Comparison of ENCODE assay signal across 30 mouse cellular contexts in genomic region chr6:141367037-141367436, GRCm38 (mm10).
DNase-seq lines count a peak whose midpoint lies in the region; ATAC-seq and TF ChIP-seq lines count a peak whose summit lies in the region.
"Had no signal": no experiment of that assay in that cellular context is flagged by ENCODE, and none has a peak within 500 bp of the region (broad histone marks: within the 10 kb centered on the region; RNA-seq: fewer than 3 reads in every experiment).

No protein-coding gene starts in this region.

- no peaks in the 10 kb centered on the region for H3K4me1 ChIP-seq in hindbrain, embryonic 11.5 days (replicated peaks; ENCODE audit: control insufficient read depth, insufficient read depth, low read length)
- H3K4me1 ChIP-seq in hindbrain, embryonic 12.5 days: no peaks in the 10 kb centered on the region
- no peaks in the 10 kb centered on the region for H3K4me1 ChIP-seq in midbrain, embryonic 11.5 days (ENCODE audit: control insufficient read depth, insufficient read depth, low read length)
- H3K4me1 ChIP-seq in midbrain, postnatal 0 days (ENCODE audit: insufficient read depth, low read length): no peaks in the 10 kb centered on the region
- H3K4me1 ChIP-seq in limb, embryonic 10.5 days: peaks cover 4% of the 10 kb centered on the region; the same call in 1 of the 2 replicates
- no peaks in the 10 kb centered on the region for H3K4me1 ChIP-seq in midbrain, embryonic 14.5 days (ENCODE audit: control insufficient read depth, insufficient read depth, low read length)
- H3K4me1 ChIP-seq: embryonic facial prominence, embryonic 13.5 days; forebrain, embryonic 12.5 days; heart, embryonic 10.5 days; midbrain, embryonic 13.5 days had no signal

- no peak for TF ChIP-seq CTCF in midbrain, postnatal 0 days (IDR thresholded peaks at IDR 0.05)

- no peaks in the 10 kb centered on the region for H3K27me3 ChIP-seq in hindbrain, embryonic 11.5 days (ENCODE audit: control insufficient read depth, insufficient read depth, low read length)
- H3K27me3 ChIP-seq in hindbrain, embryonic 12.5 days: no peaks in the 10 kb centered on the region
- no peaks in the 10 kb centered on the region for H3K27me3 ChIP-seq in midbrain, embryonic 11.5 days (ENCODE audit: control insufficient read depth, insufficient read depth, low read length)
- no peaks in the 10 kb centered on the region for H3K27me3 ChIP-seq in midbrain, postnatal 0 days (ENCODE audit: insufficient read depth, low read length)
- H3K27me3 ChIP-seq in limb, embryonic 10.5 days (ENCODE audit: low read depth, poor library complexity, severe bottlenecking): no peaks in the 10 kb centered on the region
- H3K27me3 ChIP-seq in midbrain, embryonic 14.5 days (ENCODE audit: control insufficient read depth, insufficient read depth, low read length): no peaks in the 10 kb centered on the region
- H3K27me3 ChIP-seq: CH12.LX; embryonic facial prominence, embryonic 13.5 days; forebrain, embryonic 12.5 days; midbrain, embryonic 13.5 days; neural tube, embryonic 12.5 days had no signal

- no peak overlapping the region for H3K27ac ChIP-seq in hindbrain, embryonic 11.5 days (ENCODE audit: low read depth, low read length)
- H3K27ac ChIP-seq in hindbrain, embryonic 12.5 days: no peak overlapping the region
- no peak overlapping the region for H3K27ac ChIP-seq in midbrain, embryonic 11.5 days (ENCODE audit: low read depth, low read length)
- H3K27ac ChIP-seq in midbrain, postnatal 0 days (ENCODE audit: low read depth, low read length): no peak overlapping the region
- H3K27ac ChIP-seq in limb, embryonic 10.5 days: peak overlapping the region; percentile 25; the same call in 1 of the 2 replicates
- H3K27ac ChIP-seq in midbrain, embryonic 14.5 days (replicated peaks; ENCODE audit: low read depth, low read length): no peak overlapping the region
- H3K27ac ChIP-seq: embryonic facial prominence, embryonic 13.5 days; forebrain, embryonic 12.5 days; gastrocnemius, adult 2 months; heart, embryonic 10.5 days; midbrain, embryonic 13.5 days; neural tube, embryonic 12.5 days; stomach, postnatal 0 days had no signal

- no peak overlapping the region for H3K9ac ChIP-seq in hindbrain, embryonic 11.5 days (ENCODE audit: low read depth, low read length)
- no peak overlapping the region for H3K9ac ChIP-seq in hindbrain, embryonic 12.5 days
- no peak overlapping the region for H3K9ac ChIP-seq in midbrain, embryonic 11.5 days (ENCODE audit: low read length)
- H3K9ac ChIP-seq in midbrain, postnatal 0 days (replicated peaks; ENCODE audit: low read length, poor library complexity, severe bottlenecking): no peak overlapping the region
- H3K9ac ChIP-seq in midbrain, embryonic 14.5 days (replicated peaks; ENCODE audit: low read length): no peak overlapping the region
- H3K9ac ChIP-seq: embryonic facial prominence, embryonic 13.5 days; forebrain, embryonic 12.5 days; liver, postnatal 0 days; midbrain, embryonic 13.5 days; neural tube, embryonic 12.5 days had no signal

- no peaks in the 10 kb centered on the region for H3K9me3 ChIP-seq in hindbrain, embryonic 11.5 days (ENCODE audit: control insufficient read depth, low read length)
- no peaks in the 10 kb centered on the region for H3K9me3 ChIP-seq in hindbrain, embryonic 12.5 days (replicated peaks)
- no peaks in the 10 kb centered on the region for H3K9me3 ChIP-seq in midbrain, embryonic 11.5 days (ENCODE audit: control insufficient read depth, low read length)
- H3K9me3 ChIP-seq in midbrain, postnatal 0 days (ENCODE audit: low read length): no peaks in the 10 kb centered on the region
- no peaks in the 10 kb centered on the region for H3K9me3 ChIP-seq in limb, embryonic 10.5 days (replicated peaks)
- H3K9me3 ChIP-seq in midbrain, embryonic 14.5 days (ENCODE audit: control insufficient read depth, low read length): no peaks in the 10 kb centered on the region
- H3K9me3 ChIP-seq: embryonic facial prominence, embryonic 13.5 days; forebrain, embryonic 12.5 days; heart, embryonic 10.5 days; midbrain, embryonic 13.5 days; neural tube, embryonic 12.5 days had no signal

- no peak overlapping the region for H3K4me2 ChIP-seq in hindbrain, embryonic 11.5 days (replicated peaks; ENCODE audit: low read depth, low read length)
- no peak overlapping the region for H3K4me2 ChIP-seq in hindbrain, embryonic 12.5 days (replicated peaks)
- H3K4me2 ChIP-seq in midbrain, embryonic 11.5 days: no peak overlapping the region
- H3K4me2 ChIP-seq in midbrain, postnatal 0 days (ENCODE audit: low read depth, low read length, poor library complexity, severe bottlenecking): no peak overlapping the region
- no peak overlapping the region for H3K4me2 ChIP-seq in midbrain, embryonic 14.5 days (ENCODE audit: low read length)
- H3K4me2 ChIP-seq: embryonic facial prominence, embryonic 13.5 days; forebrain, embryonic 12.5 days; liver, embryonic 11.5 days; midbrain, embryonic 13.5 days; neural tube, embryonic 12.5 days had no signal

- WGBS in hindbrain, embryonic 11.5 days: 68% methylated on average over 5 of the region's 5 CpGs
- WGBS in hindbrain, embryonic 12.5 days: 73% methylated on average over 5 of the region's 5 CpGs
- 71% methylated on average over 5 of the region's 5 CpGs for WGBS in midbrain, embryonic 11.5 days
- WGBS in midbrain, postnatal 0 days: 75% methylated on average over 5 of the region's 5 CpGs
- WGBS in limb, embryonic 10.5 days: 65% methylated on average over 5 of the region's 5 CpGs
- WGBS in midbrain, embryonic 14.5 days: 77% methylated on average over 5 of the region's 5 CpGs

- no peaks in the 10 kb centered on the region for H3K36me3 ChIP-seq in hindbrain, embryonic 11.5 days (ENCODE audit: control insufficient read depth, insufficient read depth, low read length)
- no peaks in the 10 kb centered on the region for H3K36me3 ChIP-seq in hindbrain, embryonic 12.5 days
- H3K36me3 ChIP-seq in midbrain, embryonic 11.5 days (ENCODE audit: control insufficient read depth, insufficient read depth, low read length): no peaks in the 10 kb centered on the region
- no peaks in the 10 kb centered on the region for H3K36me3 ChIP-seq in midbrain, postnatal 0 days (ENCODE audit: insufficient read depth, low read length)
- no peaks in the 10 kb centered on the region for H3K36me3 ChIP-seq in limb, embryonic 10.5 days
- no peaks in the 10 kb centered on the region for H3K36me3 ChIP-seq in midbrain, embryonic 14.5 days (ENCODE audit: control insufficient read depth, insufficient read depth, low read length)
- H3K36me3 ChIP-seq: embryonic facial prominence, embryonic 13.5 days; forebrain, embryonic 12.5 days; G1E; heart, embryonic 10.5 days; midbrain, embryonic 13.5 days; neural tube, embryonic 12.5 days had no signal

- no peak for ATAC-seq in hindbrain, embryonic 11.5 days (ENCODE audit: low FRiP score)
- no peak for ATAC-seq in hindbrain, embryonic 12.5 days (ENCODE audit: low FRiP score)
- no peak for ATAC-seq in midbrain, embryonic 11.5 days (ENCODE audit: low FRiP score)
- no peak for ATAC-seq in midbrain, postnatal 0 days (ENCODE audit: low FRiP score)
- no peak for ATAC-seq in midbrain, embryonic 14.5 days (ENCODE audit: low FRiP score, low TSS enrichment)
- ATAC-seq: hindbrain, embryonic 16.5 days; intestine, embryonic 16.5 days; liver, postnatal 0 days; midbrain, embryonic 13.5 days had no signal

- H3K4me3 ChIP-seq in hindbrain, embryonic 11.5 days (ENCODE audit: low read depth, low read length): no peak overlapping the region
- no peak overlapping the region for H3K4me3 ChIP-seq in hindbrain, embryonic 12.5 days
- no peak overlapping the region for H3K4me3 ChIP-seq in midbrain, embryonic 11.5 days (ENCODE audit: low read depth, low read length)
- no peak overlapping the region for H3K4me3 ChIP-seq in midbrain, postnatal 0 days (ENCODE audit: low read depth, low read length)
- no peak overlapping the region for H3K4me3 ChIP-seq in limb, embryonic 10.5 days
- no peak overlapping the region for H3K4me3 ChIP-seq in midbrain, embryonic 14.5 days (replicated peaks; ENCODE audit: low read depth, low read length)
- H3K4me3 ChIP-seq: embryonic facial prominence, embryonic 13.5 days; erythroblast, embryonic 14.5 days; forebrain, embryonic 12.5 days; gastrocnemius, adult 2 months; heart, embryonic 10.5 days; midbrain, embryonic 13.5 days; neural tube, embryonic 12.5 days had no signal

- peak; percentile 4 for DNase-seq in hindbrain, embryonic 11.5 days (ENCODE audit: low spot score)
- DNase-seq in midbrain, embryonic 11.5 days (ENCODE audit: low spot score, missing footprints): peak; percentile 78
- no peak for DNase-seq in midbrain, postnatal 0 days (ENCODE audit: low spot score)
- DNase-seq in limb, embryonic 10.5 days (ENCODE audit: low spot score): peak; percentile 41
- DNase-seq in retina, embryonic 14.5 days (ENCODE audit: low spot score): peak; percentile 21
- DNase-seq in frontal cortex, postnatal 10 days (ENCODE audit: low spot score in 2 of 2): no peak
- DNase-seq in midbrain, embryonic 14.5 days: no peak
- DNase-seq: adrenal gland, adult 2 months; cerebellum, adult 8-10 months; gastrocnemius, adult 2 months; heart, postnatal 4 days; kidney, postnatal 36 days; layer of hippocampus, postnatal 36 days; liver, postnatal 0 days; lung, postnatal 10 days; thymus, adult 2 months; thymus, postnatal 4 days had no signal

Comparison
In these comparisons a context has a peak if more than half of its experiments do, and no peak if none do; other contexts are left out.
1. DNase-seq: peak in hindbrain, embryonic 11.5 days (single experiment), midbrain, embryonic 11.5 days (single experiment), limb, embryonic 10.5 days (single experiment) and retina, embryonic 14.5 days (single experiment); none in midbrain, postnatal 0 days (single experiment), frontal cortex, postnatal 10 days (0 of 2) and midbrain, embryonic 14.5 days (single experiment).